Mouse (Mus musculus) ES-CJ7 (cell line): Measurements from ENCODE around the gene Fxyd1.

ENCODE experiments used
- DNase-seq: peaks from one replicate; pipeline ENCODE4 v3.0.0; 2011; ENCODE audit warnings: low read depth, low spot score

The Fxyd1 gene

DNA sequence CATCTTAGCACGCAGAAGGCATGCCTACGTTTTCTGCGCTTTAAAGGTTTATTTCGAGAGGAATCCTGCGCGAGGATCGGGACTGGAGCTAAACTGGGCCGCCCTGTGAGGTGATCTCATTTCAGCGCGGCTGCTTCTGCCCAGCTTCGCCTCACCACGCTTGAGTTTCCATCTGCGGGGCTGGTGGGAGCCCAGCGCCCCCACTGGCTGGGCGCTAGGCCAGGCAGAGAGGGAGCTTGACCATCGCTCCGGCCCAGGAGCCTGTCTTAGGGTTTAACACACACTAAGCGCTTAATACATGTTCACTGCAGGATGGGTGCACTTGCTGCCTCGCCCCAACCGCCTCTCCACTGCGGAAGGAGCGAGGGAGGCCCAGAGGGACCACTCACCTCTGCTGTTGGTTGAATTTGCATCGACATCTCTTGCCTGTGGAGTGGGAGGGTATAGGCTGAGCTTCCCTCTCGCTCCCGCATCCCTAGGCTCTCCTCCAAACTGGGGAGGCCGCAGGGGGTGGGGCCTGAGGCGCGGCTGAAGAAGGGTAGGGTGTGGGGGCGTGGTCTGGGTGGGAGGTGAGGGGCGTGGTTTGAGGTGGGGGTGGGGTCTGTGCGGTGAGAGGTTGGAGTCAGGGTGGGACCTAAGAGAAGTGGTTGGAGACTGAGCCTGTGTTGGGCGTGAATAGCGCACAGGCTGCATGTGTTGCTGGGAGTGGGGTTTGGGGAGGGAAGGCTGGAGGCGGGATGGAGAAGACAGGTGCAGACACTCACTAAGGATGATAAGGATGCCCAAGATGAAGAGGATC is 4.2 kb downstream of the Fxyd1 start:
- peak; percentile 86 for DNase-seq

DNA sequence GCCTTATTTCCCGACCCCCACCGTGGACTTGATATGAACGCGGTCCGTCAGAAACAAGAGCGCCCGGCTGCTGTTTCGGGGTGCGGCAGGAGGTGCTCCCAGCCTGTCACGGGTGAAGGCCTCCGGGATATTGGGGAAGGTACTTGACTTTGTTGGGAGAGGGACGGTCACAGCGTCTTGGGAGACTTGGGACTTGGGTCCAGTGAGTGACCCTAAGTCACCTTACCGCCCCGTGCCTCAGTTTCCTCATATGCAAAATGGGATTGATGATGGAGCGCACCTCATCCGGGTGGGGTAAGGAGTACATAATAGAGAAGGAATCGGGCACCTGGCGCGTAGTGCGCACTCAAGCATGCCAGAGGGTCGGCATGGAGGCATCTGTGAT is 4.8 kb downstream of the Fxyd1 start:
- DNase-seq: no peak

GRCm38 (mm10) chr7:31051321-31052021 is 5.5 kb downstream of the Fxyd1 start, which contains the start of gene Fxyd7:
Fxyd7 (minus strand) TSS chr7:31051467.
- no peak for DNase-seq

DNA sequence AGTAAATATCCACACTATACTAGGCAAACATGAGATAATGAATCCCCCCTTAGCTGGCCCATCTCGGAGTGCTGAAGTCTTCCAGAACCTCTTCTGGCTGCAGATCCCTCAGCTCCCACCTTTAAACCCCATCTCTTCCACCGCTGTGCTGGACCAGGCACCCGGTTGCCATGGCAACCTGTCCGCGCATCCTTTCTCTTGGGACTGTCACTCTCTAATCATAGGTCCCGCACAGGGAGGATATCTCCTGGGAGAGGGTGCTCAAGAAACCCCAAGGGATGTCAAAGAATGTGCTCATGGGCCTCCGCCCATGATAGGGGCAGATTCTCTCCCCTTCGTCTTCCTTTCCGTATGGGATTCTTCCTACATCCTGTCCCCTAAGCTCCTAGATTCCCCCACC is 6.1 kb downstream of the Fxyd1 start:
- no peak for DNase-seq

- DNase-seq: no peak
Observed at GRCm38 (mm10) chr7:31050487-31050886, 6.5 kb downstream of the Fxyd1 start.

GRCm38 (mm10) chr7:31049846-31050281 is 7.1 kb downstream of the Fxyd1 start:
- DNase-seq: no peak

DNA sequence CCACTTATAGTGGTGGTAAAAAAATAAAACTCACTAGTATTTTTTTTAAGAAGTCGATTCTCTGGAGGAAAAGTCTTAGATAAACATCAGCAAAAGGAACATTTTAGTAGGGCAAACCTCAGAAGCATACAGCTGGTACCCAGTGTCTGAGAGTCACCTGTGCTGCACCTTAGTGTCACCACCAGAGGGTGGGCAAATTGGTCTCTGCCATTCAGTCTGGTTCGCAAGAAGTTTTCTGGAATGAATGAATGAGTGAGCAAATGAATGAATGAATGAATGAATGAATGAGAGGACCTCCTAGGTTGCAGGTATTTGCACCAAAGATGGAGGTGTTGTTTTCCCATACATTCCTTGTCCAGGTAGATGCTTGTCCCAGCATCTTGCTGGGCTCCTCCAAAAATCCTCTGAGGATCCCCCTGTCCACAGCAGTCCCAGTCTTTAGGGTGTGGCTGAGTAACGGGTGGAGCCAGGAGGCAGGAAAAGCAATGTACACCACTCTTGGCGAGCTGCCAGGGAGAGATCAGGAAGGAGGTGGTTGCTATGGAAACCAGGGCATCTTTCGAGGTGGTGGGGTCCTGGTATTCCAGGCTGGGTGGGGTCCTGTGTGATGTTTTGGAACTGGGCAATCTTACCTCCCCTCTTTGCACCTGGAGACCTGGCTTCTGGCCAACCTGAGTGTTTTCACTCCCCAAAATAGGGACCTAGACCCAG is 7.7 kb downstream of the Fxyd1 start:
- DNase-seq: peak; percentile 63

- DNase-seq: no peak
Observed at GRCm38 (mm10) chr7:31042431-31042910, 14.5 kb downstream of the Fxyd1 start, which contains the start of gene Fxyd5. Fxyd5 (minus strand) TSS chr7:31042481.

GRCm38 (mm10) chr7:31041662-31042315 is 15.2 kb downstream of the Fxyd1 start:
- DNase-seq: no peak

DNA sequence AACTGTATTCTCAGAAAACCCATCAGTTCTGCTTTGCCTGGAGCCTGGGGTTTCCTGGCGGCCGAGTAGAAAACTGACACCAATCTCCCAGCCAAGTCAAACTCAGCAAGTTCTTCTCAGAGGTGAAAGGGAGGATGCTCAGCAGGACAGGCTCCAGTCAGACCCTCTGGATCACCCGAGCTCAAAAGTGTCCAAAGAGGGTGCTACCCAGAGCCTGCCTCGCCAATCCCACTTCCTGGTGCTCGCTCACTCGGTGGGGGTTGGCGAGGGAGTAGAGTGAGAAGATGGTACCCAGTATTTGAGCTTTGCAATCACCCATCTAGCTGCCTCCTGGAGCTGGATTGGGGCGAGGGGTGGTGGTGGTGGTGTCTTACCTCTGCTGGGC is 16.0 kb downstream of the Fxyd1 start:
- DNase-seq: no peak

- no peak for DNase-seq
Observed at GRCm38 (mm10) chr7:31040281-31041022, 16.5 kb downstream of the Fxyd1 start.

- DNase-seq: peak; percentile 42
Observed at GRCm38 (mm10) chr7:31039011-31039410, 18.0 kb downstream of the Fxyd1 start.

GRCm38 (mm10) chr7:31037675-31038074 is 19.3 kb downstream of the Fxyd1 start:
- no peak for DNase-seq

- DNase-seq: peak; percentile 51
Observed at GRCm38 (mm10) chr7:31036917-31037316, 20.1 kb downstream of the Fxyd1 start.

DNA sequence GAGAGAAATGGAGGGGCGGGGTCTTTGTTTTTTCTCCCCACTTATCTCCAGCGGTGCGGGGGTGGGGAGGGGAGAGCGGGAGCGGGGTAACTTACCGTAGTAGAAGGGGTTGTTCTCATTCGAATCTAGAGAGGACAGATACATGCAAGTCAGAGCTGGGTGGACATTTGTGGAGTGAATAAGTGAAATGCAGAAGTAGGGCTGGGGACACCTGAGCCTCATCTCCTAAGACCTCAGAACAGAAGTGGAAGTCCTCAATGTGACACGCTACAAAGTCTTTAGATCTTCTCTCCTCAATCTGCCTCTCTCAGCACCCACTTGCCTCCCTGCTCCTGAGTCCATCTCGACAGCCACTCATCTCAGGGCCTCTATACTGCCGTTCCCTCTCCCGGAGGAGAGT is 21.7 kb downstream of the Fxyd1 start:
- no peak for DNase-seq

- DNase-seq: peak; percentile 36
Observed at GRCm38 (mm10) chr7:31034789-31035188, 22.2 kb downstream of the Fxyd1 start.

- no peak for DNase-seq
Observed at GRCm38 (mm10) chr7:31033409-31034165, 23.4 kb downstream of the Fxyd1 start.

- no peak for DNase-seq
Observed at GRCm38 (mm10) chr7:31031731-31032130, 25.3 kb downstream of the Fxyd1 start.

DNA sequence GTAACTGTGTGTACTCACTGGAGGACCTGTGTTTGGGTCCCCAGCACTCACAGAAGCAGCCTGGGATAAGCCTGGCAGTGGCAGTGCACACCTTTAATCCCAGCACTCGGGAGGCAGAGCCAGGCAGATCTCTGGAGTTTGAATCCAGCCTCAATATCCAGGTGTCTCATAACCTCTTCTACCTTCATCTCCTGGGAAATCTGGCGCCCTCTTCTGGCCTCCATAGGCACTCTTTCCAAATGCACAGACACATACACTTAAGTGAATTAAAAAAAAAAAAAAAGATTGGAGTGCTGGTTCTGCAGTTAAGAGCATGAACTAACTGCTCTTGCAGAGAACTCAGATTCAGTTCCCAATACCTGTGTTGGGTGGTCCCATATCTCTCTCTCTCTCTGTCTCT is 26.3 kb downstream of the Fxyd1 start:
- DNase-seq: peak; percentile 79

DNA sequence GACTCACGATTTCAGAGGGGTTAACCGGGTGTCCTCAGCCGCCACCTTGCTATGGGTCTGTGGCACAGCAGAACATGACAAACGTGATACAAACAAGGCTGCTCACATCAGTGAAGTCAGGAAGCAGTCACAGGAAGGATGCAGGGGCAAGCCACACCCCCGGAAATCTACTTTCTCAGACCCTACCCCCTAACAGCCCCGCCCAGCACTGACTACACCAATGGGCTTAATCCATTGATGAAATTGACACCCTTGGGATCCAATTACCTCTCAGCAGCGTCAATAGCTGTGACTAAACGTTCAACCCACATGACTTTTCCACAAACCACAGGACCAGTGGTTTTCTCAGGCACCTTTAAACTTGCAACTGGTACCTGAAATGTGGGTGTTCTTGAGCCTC is 28.4 kb downstream of the Fxyd1 start:
- DNase-seq: peak; percentile 73
